Mouse (Mus musculus) hindbrain, embryonic 16.5 days (tissue): ENCODE results near the gene Tmem72. TPM values are rescaled to one million over a fixed set of nuclear protein-coding genes. Genes with fewer than 3 reads are reported as not detected.

ENCODE experiments used
- ATAC-seq: fragments of 200-750 bp; cut with Nextera tagmentation; 2 replicates; pipeline ENCODE4 v1.8.0; 2017; ENCODE audit warnings: moderate TSS enrichment, moderate library complexity
- H3K27ac ChIP-seq: fragments of 300-500 bp; sonication (generic); 2 replicates; pipeline ENCODE4 v1.5.1; 2014; ENCODE audit warnings: low read depth, mild to moderate bottlenecking, control low read depth, low read length, moderate library complexity
- H3K27me3 ChIP-seq: fragments of 300-500 bp; sonication (generic); replicated peaks from 2 replicates; pipeline ENCODE4 v1.6.1; 2014; ENCODE audit warnings: low read length; ENCODE audit not compliant: control insufficient read depth, insufficient read depth
- H3K36me3 ChIP-seq: fragments of 300-500 bp; sonication (generic); 2 replicates; pipeline ENCODE4 v1.6.1; 2014; ENCODE audit warnings: mild to moderate bottlenecking, low read length, moderate library complexity, mixed read lengths; ENCODE audit not compliant: control insufficient read depth, insufficient read depth
- H3K4me1 ChIP-seq: fragments of 300-500 bp; sonication (generic); 2 replicates; pipeline ENCODE4 v1.6.1; 2014; ENCODE audit warnings: low read depth, low read length; ENCODE audit not compliant: control insufficient read depth, insufficient read depth
- H3K4me2 ChIP-seq: fragments of 300-500 bp; sonication (generic); 2 replicates; pipeline ENCODE4 v1.6.1; 2014; ENCODE audit warnings: mild to moderate bottlenecking, low read length, control low read depth, moderate library complexity
- H3K4me3 ChIP-seq: fragments of 300-500 bp; sonication (generic); 2 replicates; pipeline ENCODE4 v1.5.1; 2014; ENCODE audit warnings: mild to moderate bottlenecking, low read length, control low read depth, moderate library complexity
- H3K9ac ChIP-seq: fragments of 300-500 bp; sonication (generic); 2 replicates; pipeline ENCODE4 v1.6.1; 2014; ENCODE audit warnings: low read depth, mild to moderate bottlenecking, control low read depth, low read length, moderate library complexity
- H3K9me3 ChIP-seq: fragments of 300-500 bp; sonication (generic); 2 replicates; pipeline ENCODE4 v1.6.1; 2014; ENCODE audit warnings: mild to moderate bottlenecking, low read length, moderate library complexity; ENCODE audit not compliant: control insufficient read depth
- WGBS: fragments of 180-500 bp; shearing (Covaris S2); extraction: QIAGEN DNeasy Blood & Tissue Kit; methylation state at CpG from one replicate; pipeline ENCODE4 v1.1.7; 2014; 5-methylcytosine and 5-hydroxymethylcytosine counted together
- polyA plus RNA-seq: library from polyadenylated mRNA; unstranded; fragments of >200 nt; fragmentation: Nextera tagmentation; extraction: Ambion mirVana; gene quantifications from 2 replicates; pipeline ENCODE4 v1.2.1, GENCODE M21; 2015

Gene Tmem72
- polyA plus RNA-seq, 1 experiment from 2014 or later, result 5.4 TPM

DNA sequence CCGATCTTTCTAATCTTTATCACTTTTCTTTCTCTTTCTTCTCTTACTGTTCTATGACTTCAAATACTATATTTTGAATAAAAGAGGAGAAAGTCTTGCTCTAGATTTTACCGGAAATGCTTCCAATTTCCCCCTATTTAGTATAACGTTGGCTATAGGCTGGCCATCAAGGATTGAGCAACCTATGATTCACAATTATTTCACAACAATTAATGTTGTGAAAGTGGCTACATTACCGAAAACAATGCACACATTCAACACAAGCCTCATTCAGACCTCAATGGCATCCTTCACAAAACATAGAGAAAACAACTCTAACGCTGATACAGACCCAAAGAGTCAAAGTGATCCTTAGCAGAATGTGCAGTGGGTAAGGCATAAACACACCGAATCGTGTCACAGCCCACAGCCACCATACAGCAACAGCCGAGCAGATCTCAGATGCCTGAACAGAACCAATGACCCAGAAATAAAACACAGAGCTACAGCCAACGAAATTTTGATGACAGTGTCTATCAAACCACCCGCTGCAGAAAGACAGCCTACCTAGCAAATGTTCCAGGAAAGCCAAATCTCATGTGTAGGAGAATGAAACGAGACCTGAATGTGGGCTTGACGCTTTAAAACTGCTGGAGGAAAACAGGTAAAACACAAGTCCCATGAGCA is 50.5 kb downstream of the Tmem72 start:
- Histone ChIP-seq H3K4me3 (no peak overlapping the region), H3K4me2 (no peak overlapping the region), H3K36me3 (no peaks in the 10 kb centered on the region), H3K9me3 (no peaks in the 10 kb centered on the region), H3K27ac (no peak overlapping the region), H3K4me1 (peaks cover 12% of the 10 kb centered on the region), H3K27me3 (no peaks in the 10 kb centered on the region), H3K9ac (no peak overlapping the region)
- no peak for ATAC-seq
- 55% methylated on average over 12 of the region's 12 CpGs for WGBS

DNA sequence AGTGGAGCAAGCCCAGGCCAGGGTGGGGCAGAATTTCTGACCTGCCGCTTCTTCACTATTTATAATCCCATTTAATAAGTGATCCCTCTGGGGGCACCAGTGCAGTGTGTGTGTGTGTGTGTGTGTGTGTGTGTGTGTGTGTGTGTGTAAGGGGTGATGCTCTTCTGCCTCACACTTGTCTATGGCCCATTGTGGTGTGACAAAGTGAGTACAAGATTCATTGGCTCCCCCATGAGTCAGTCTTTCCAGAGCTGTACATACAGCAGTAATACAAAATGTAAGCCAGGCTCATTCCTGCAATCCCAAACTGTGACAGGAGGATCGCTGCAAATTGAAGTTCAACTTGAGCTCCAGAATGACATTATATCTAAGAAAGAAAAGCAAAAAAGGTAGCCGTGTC is 51.9 kb downstream of the Tmem72 start:
- no peak overlapping the region for H3K27ac ChIP-seq
- no peaks in the 10 kb centered on the region for H3K27me3 ChIP-seq
- no peak overlapping the region for H3K4me3 ChIP-seq
- H3K9ac ChIP-seq, result no peak overlapping the region
- 72% methylated on average over 3 of the region's 3 CpGs for WGBS
- ATAC-seq, result no peak
- H3K9me3 ChIP-seq, result no peaks in the 10 kb centered on the region
- no peaks in the 10 kb centered on the region for H3K36me3 ChIP-seq
- H3K4me2 ChIP-seq, result no peak overlapping the region
- H3K4me1 ChIP-seq, result peaks cover under 1% of the 10 kb centered on the region; the same call in 1 of the 2 replicates

DNA sequence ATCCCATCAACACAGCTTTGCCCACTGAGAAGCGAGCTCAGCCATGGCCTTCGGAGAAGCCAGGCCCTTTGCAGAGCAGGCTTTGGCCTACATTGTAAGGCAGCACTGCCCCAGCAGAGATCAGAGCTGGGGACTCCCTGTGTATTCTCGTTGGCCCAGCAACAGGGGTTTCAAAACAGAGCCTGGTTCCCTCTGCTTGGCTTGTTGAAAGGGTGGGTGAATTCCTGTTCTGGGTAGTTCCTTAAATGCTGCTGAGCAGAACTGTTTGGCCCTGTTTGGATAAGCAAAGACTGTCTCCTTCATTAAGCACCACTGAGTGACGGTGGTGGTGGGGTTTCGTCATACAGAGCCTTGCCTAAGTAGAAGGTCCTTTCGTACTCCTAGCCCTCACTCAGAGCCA is 52.7 kb downstream of the Tmem72 start:
- H3K27ac ChIP-seq, result no peak overlapping the region
- no peaks in the 10 kb centered on the region; the same call in 1 of the 2 replicates for H3K4me1 ChIP-seq
- no peak overlapping the region for H3K4me3 ChIP-seq
- H3K27me3 ChIP-seq, result no peaks in the 10 kb centered on the region
- H3K4me2 ChIP-seq, result no peak overlapping the region
- ATAC-seq, result no peak
- WGBS, result 71% methylated on average over 6 of the region's 6 CpGs
- H3K36me3 ChIP-seq, result no peaks in the 10 kb centered on the region
- H3K9ac ChIP-seq, result no peak overlapping the region
- H3K9me3 ChIP-seq, result no peaks in the 10 kb centered on the region

DNA sequence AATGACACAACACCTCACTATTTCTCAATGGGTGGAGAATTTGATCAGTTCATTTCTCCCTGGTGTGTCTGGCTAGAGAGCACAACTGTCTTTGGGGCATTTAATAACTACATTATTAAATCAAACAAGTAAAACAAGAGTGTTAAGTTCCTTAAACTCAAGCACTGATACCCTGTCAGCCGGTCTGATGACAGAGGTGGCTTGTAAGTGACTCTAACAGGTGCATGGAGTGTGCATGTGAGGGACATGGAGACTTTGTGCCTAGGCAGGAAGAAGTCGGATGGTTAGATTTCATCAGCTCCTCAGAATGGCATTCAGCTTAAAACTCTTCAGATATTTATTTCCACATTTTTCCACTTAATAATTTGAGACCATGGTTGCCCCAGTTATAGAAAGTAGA is 53.3 kb downstream of the Tmem72 start:
- Histone ChIP-seq H3K36me3 (no peaks in the 10 kb centered on the region), H3K9ac (no peak overlapping the region), H3K27me3 (no peaks in the 10 kb centered on the region), H3K4me2 (no peak overlapping the region), H3K27ac (no peak overlapping the region), H3K4me3 (no peak overlapping the region), H3K4me1 (no peaks in the 10 kb centered on the region; the same call in 1 of the 2 replicates), H3K9me3 (no peaks in the 10 kb centered on the region)
- 94% methylated on average over 2 of the region's 2 CpGs for WGBS
- ATAC-seq, result no peak

DNA sequence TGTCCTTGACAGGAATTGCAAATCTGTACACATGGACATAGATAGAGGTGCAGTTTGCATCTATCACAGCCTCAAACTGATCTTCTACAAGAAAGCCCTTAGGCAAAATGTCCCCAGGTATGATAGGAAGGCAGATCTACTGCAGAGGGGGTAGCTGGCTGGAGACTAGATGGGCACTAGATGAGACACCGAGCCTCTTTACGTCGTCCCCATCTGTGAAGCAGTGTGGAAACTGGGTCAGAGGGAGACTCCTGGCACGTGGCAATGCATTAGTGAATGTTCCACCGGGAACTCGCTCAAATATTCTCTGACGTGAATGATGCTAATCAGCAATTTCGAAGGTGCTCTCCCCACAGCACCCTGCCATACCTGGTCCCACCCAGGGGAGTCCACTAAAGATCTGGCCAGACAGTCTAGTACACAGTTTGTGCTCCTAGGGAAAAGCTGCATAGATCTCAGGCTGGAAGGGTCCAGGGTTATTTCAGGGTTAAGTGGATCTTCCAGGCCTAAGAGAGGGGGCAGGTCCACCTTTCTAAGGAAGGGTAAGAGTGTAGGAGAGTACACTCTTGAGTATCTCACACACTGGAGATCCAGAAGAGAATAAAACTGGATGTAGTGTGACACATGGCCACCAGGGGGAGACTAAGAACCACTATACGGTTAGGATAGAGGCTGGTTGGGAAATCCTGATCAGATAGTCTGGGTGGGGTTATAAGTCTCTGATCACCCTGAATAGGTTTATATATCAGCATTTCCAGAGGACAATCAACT is 62.8 kb downstream of the Tmem72 start:
- Histone ChIP-seq H3K4me1 (peaks cover 3% of the 10 kb centered on the region), H3K27ac (no peak overlapping the region), H3K4me2 (no peak overlapping the region), H3K36me3 (no peaks in the 10 kb centered on the region), H3K27me3 (no peaks in the 10 kb centered on the region), H3K9me3 (no peaks in the 10 kb centered on the region), H3K9ac (no peak overlapping the region), H3K4me3 (no peak overlapping the region)
- ATAC-seq, result peak; percentile 91
- WGBS, result 57% methylated on average over 9 of the region's 9 CpGs

DNA sequence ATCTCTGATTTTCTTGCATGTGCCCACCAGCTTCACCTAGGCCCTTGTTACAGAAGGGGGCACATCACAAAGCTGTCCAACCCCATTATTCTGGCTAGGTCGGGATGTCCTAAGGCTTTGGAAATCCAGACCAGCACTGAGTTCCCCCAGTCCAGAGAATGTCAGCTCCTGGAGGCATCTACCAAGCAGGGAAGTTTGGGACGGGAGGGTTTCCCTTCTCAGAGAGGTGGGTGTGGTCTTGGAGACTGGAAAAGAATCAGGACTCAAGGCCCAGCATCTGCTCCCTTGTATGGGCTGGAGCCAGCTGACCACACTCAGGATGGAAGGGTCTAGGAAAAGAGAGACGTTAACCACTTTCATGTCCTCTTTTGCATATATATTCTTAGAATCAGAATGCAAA is 63.5 kb downstream of the Tmem72 start:
- H3K9ac ChIP-seq, result no peak overlapping the region
- 72% methylated on average over 3 of the region's 3 CpGs for WGBS
- no peak overlapping the region for H3K27ac ChIP-seq
- H3K4me2 ChIP-seq, result no peak overlapping the region
- no peaks in the 10 kb centered on the region for H3K36me3 ChIP-seq
- peaks cover 3% of the 10 kb centered on the region for H3K4me1 ChIP-seq
- no peak overlapping the region for H3K4me3 ChIP-seq
- ATAC-seq, result no peak
- no peaks in the 10 kb centered on the region for H3K9me3 ChIP-seq
- no peaks in the 10 kb centered on the region for H3K27me3 ChIP-seq

DNA sequence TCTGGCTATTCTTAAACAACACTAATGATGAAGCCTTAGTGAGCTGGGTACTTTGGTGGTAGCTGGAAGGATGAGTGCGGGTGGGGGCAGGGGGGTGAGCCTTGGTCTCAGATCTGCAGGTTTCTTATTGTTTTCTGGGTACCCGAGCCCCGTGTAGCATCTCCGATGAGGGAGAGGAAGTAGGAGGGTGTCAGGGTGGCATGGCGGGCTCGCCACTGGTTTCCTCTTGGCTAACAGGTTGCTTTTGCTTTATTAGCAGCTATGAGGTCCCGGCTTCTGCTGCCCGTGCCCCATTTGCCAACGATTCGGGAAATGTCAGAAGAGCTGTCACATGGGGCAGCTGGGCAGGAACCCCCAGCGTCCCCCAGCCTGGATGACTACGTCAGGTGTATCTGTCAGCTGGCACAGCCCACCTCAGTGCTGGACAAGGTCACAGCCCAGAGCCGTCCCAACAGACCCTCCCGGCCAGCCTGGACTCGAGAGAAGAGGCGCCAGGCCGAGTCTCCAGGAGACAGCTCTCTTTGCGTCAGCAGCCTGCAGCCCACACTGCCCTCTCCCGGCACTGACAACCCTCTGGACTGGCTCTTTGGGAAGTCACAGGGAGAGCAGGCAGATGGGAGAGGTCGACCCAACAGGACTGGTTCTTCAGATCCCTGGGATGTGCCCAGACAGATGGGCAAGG is 65.1 kb downstream of the Tmem72 start:
- no peak overlapping the region for H3K27ac ChIP-seq
- H3K9ac ChIP-seq, result no peak overlapping the region
- H3K4me2 ChIP-seq, result no peak overlapping the region
- no peak for ATAC-seq
- no peaks in the 10 kb centered on the region for H3K27me3 ChIP-seq
- no peak overlapping the region for H3K4me3 ChIP-seq
- H3K36me3 ChIP-seq, result no peaks in the 10 kb centered on the region
- peaks cover 3% of the 10 kb centered on the region for H3K4me1 ChIP-seq
- no peaks in the 10 kb centered on the region for H3K9me3 ChIP-seq
- 77% methylated on average over 20 of the region's 20 CpGs for WGBS

DNA sequence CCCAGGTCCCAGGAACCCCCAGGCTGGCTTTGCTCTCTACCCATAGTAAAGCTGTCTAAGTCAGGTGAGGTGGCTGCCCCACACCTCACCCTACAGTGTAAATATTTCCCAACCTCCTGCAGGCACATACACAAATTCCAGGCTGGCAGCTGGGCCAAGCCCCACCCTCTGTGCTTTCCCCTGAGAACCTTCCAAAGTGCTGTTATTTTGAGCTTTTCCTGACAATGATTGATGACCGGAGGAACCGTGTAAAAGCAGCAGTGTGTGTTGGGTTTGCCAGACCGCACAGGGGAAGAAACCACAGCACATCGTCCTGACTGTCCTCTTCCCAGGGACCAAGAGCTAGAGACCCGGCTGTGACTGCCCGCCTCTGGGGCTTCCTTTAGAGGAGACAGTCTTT is 66.3 kb downstream of the Tmem72 start, which contains the start of gene Depp1:
Gene Depp1 (plus strand): TSS at position 204 of the 400 bp plus-strand sequence.
- H3K4me3 ChIP-seq, result no peak within 1 kb of the TSS
- no peak within 1 kb of the TSS for H3K27ac ChIP-seq
- 38% methylated on average over 6 of the region's 6 CpGs for WGBS
- H3K9ac ChIP-seq, result no peak within 1 kb of the TSS
- ATAC-seq, result peak; percentile 53
- H3K4me2 ChIP-seq, result no peak within 1 kb of the TSS
- no peaks in the 10 kb centered on the region for H3K9me3 ChIP-seq
- peaks cover 3% of the 10 kb centered on the region for H3K4me1 ChIP-seq
- H3K27me3 ChIP-seq, result no peaks in the 10 kb centered on the region
- no peaks in the 10 kb centered on the region for H3K36me3 ChIP-seq

DNA sequence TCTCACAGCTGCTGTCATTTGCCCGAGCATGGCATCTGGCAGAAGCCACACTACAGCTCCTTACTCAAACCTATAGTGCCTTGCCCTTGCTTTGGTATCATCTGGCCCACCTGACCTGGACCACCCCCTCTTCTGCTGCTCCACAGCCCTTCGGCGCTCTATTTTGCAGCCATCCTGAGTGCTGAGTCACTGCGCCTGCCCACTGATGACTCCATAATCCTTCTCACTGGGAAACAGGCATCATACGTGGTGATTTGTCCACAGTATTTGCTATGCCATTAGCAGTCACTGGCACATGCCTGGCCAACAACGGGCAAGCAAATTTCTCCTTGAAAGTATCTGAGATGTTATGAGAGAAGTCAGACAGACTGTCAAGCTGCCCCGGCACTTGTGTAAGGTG is 66.9 kb downstream of the Tmem72 start:
- Histone ChIP-seq H3K4me1 (peaks cover 3% of the 10 kb centered on the region), H3K4me3 (no peak overlapping the region), H3K27ac (no peak overlapping the region), H3K36me3 (no peaks in the 10 kb centered on the region; the same call in 1 of the 2 replicates), H3K4me2 (no peak overlapping the region), H3K27me3 (no peaks in the 10 kb centered on the region), H3K9me3 (no peaks in the 10 kb centered on the region), H3K9ac (no peak overlapping the region)
- ATAC-seq, result no peak
- 85% methylated on average over 7 of the region's 7 CpGs for WGBS
